Mouse (Mus musculus): ENCODE measurements around the gene Daxx. TPM values are rescaled to one million over a fixed set of nuclear protein-coding genes. Genes with fewer than 3 reads are reported as not detected.

Gene Daxx
- total RNA-seq, 4 experiments from 2014 or later: 24.0 to 31.9 (median 27.1) TPM

GRCm38 (mm10) chr17:33941381-33941780 lies 32.2 kb downstream of the Daxx start:
- DNase-seq (ENCODE audit: low spot score in 2 of 2): no peak

- DNase-seq (ENCODE audit: low spot score in 2 of 2): no peak
These were observed 34.2 kb downstream of the Daxx start for GRCm38 (mm10) chr17:33943454-33943853.

- DNase-seq (ENCODE audit: low spot score in 2 of 2): no peak
These were observed 38.3 kb downstream of the Daxx start for GRCm38 (mm10) chr17:33947430-33948089.

- DNase-seq (ENCODE audit: low spot score in 2 of 2): no peak
These were observed 39.1 kb downstream of the Daxx start for GRCm38 (mm10) chr17:33948090-33948904.

- DNase-seq (ENCODE audit: low spot score in 2 of 2): no peak
These were observed 39.8 kb downstream of the Daxx start for GRCm38 (mm10) chr17:33948905-33949537.

GRCm38 (mm10) chr17:33950131-33950625 lies 41.0 kb downstream of the Daxx start:
- no peak for DNase-seq (ENCODE audit: low spot score in 2 of 2)

GRCm38 (mm10) chr17:33951021-33951946 lies 42.1 kb downstream of the Daxx start, which contains the start of gene B3galt4:
TSS of gene B3galt4 (minus strand) at chr17:33951488.
- peak; percentile 59 to 71 for DNase-seq (ENCODE audit: low spot score in 2 of 2)

GRCm38 (mm10) chr17:33952015-33952414 lies 42.8 kb downstream of the Daxx start:
- peak in 1 of 2 experiments; percentile 12 for DNase-seq (ENCODE audit: low spot score in 2 of 2)

- DNase-seq (ENCODE audit: low spot score in 2 of 2): peak in 1 of 2 experiments; percentile 5
These were observed 43.7 kb downstream of the Daxx start for GRCm38 (mm10) chr17:33952879-33953278.

GRCm38 (mm10) chr17:33953310-33953709 lies 44.1 kb downstream of the Daxx start:
- no peak for DNase-seq (ENCODE audit: low spot score in 2 of 2)

- peak in 1 of 2 experiments; percentile 4 for DNase-seq (ENCODE audit: low spot score in 2 of 2)
These were observed 44.8 kb downstream of the Daxx start for GRCm38 (mm10) chr17:33953961-33954565.

- DNase-seq (ENCODE audit: low spot score in 2 of 2): no peak
These were observed 45.7 kb downstream of the Daxx start for GRCm38 (mm10) chr17:33954646-33955554.

- peak; percentile 92 to 97 for DNase-seq (ENCODE audit: low spot score in 2 of 2)
These were observed 46.5 kb downstream of the Daxx start, which contains the start of the genes Vps52 and Rps18 for GRCm38 (mm10) chr17:33955555-33956214. TSS of gene Vps52 (plus strand) at chr17:33955812. TSS of gene Rps18 (minus strand) at chr17:33956001.

GRCm38 (mm10) chr17:33956336-33956735 lies 47.1 kb downstream of the Daxx start:
- DNase-seq (ENCODE audit: low spot score in 2 of 2): no peak

GRCm38 (mm10) chr17:33957493-33957892 lies 48.3 kb downstream of the Daxx start:
- no peak for DNase-seq (ENCODE audit: low spot score in 2 of 2)

GRCm38 (mm10) chr17:33958451-33958850 lies 49.2 kb downstream of the Daxx start:
- no peak for DNase-seq (ENCODE audit: low spot score in 2 of 2)

- DNase-seq (ENCODE audit: low spot score in 2 of 2): no peak
These were observed 49.9 kb downstream of the Daxx start for GRCm38 (mm10) chr17:33959135-33959534.

GRCm38 (mm10) chr17:33959948-33960347 lies 50.7 kb downstream of the Daxx start:
- DNase-seq (ENCODE audit: low spot score in 2 of 2): no peak

- DNase-seq (ENCODE audit: low spot score in 2 of 2): no peak
These were observed 53.7 kb downstream of the Daxx start for GRCm38 (mm10) chr17:33962876-33963275.
